Mouse (Mus musculus): ENCODE results near the gene Igf2bp1. TPM values are rescaled to one million over a fixed set of nuclear protein-coding genes. Genes with fewer than 3 reads are reported as not detected.

Igf2bp1 gene
- polyA plus RNA-seq, 1 experiment from 2014 or later = 78.7 TPM

DNA sequence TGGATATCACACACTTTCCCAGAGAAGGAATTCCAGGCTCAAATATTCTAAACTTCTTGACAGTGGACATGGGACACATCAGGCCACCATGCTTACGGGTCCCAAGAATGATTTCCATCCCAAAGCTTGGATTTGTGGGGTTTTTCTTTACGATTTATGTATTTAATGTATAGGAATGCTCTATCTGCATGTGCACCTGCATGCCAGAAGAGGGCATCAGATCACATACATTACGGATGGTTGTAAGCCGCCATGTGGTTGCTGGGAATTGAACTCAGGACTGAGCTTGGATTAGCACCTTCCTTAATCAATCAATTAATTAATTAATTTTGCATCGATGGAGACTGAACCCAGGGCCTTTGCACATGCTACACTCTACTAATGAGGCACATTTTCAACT, 30.0 kb downstream of the Igf2bp1 start:
- H3K9ac ChIP-seq (replicated peaks; ENCODE audit: low read length) = no peak overlapping the region
- no peaks in the 10 kb centered on the region for H3K27me3 ChIP-seq (ENCODE audit: control insufficient read depth, insufficient read depth, low read length)
- no peaks in the 10 kb centered on the region; the same call in 1 of the 2 replicates for H3K4me1 ChIP-seq (ENCODE audit: control insufficient read depth, insufficient read depth, low read length)
- H3K9me3 ChIP-seq (replicated peaks; ENCODE audit: control insufficient read depth, low read length) = no peaks in the 10 kb centered on the region
- no peak overlapping the region for H3K27ac ChIP-seq (replicated peaks; ENCODE audit: low read depth, low read length)
- H3K4me3 ChIP-seq (ENCODE audit: low read depth, low read length) = no peak overlapping the region
- no peak for DNase-seq (ENCODE audit: low spot score)
- no peak overlapping the region for H3K4me2 ChIP-seq (ENCODE audit: low read depth, low read length)
- peaks cover 16% of the 10 kb centered on the region for H3K36me3 ChIP-seq (replicated peaks; ENCODE audit: control insufficient read depth, insufficient read depth, low read depth, low read length)
- 91% methylated on average over 5 of the region's 5 CpGs for WGBS
- no peak for ATAC-seq (replicated peaks; ENCODE audit: insufficient number of reproducible peaks, low FRiP score, low TSS enrichment, low read depth)

DNA sequence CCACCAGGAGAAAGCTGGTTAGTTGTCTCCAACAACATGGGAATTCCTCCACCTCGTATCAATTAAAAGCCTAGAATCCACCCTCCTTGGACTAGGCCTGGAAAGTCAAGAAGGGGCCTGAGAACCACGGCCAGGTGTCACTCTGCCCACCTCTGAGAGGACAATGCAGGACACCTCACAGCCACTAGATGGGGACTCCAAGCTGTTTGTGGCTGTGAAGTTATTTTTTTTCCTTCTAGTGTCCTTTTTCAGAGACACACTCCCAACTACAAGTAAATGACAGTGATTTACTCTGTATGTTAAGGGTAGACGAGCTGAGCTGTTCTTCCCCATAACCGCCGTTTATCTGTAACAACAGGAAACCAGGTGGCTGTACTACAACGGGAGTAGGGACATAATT, 32.6 kb downstream of the Igf2bp1 start:
- 84% methylated on average over 6 of the region's 6 CpGs for WGBS
- no peaks in the 10 kb centered on the region for H3K9me3 ChIP-seq (replicated peaks; ENCODE audit: control insufficient read depth, low read length)
- no peaks in the 10 kb centered on the region for H3K27me3 ChIP-seq (ENCODE audit: control insufficient read depth, insufficient read depth, low read length)
- H3K4me3 ChIP-seq (ENCODE audit: low read depth, low read length) = no peak overlapping the region
- ATAC-seq (replicated peaks; ENCODE audit: insufficient number of reproducible peaks, low FRiP score, low TSS enrichment, low read depth) (no peak), DNase-seq (ENCODE audit: low spot score) (no peak)
- H3K9ac ChIP-seq (replicated peaks; ENCODE audit: low read length) = no peak overlapping the region
- no peak overlapping the region for H3K4me2 ChIP-seq (ENCODE audit: low read depth, low read length)
- peaks cover 30% of the 10 kb centered on the region for H3K36me3 ChIP-seq (replicated peaks; ENCODE audit: control insufficient read depth, insufficient read depth, low read depth, low read length)
- H3K27ac ChIP-seq (replicated peaks; ENCODE audit: low read depth, low read length) = no peak overlapping the region
- no peaks in the 10 kb centered on the region for H3K4me1 ChIP-seq (ENCODE audit: control insufficient read depth, insufficient read depth, low read length)

DNA sequence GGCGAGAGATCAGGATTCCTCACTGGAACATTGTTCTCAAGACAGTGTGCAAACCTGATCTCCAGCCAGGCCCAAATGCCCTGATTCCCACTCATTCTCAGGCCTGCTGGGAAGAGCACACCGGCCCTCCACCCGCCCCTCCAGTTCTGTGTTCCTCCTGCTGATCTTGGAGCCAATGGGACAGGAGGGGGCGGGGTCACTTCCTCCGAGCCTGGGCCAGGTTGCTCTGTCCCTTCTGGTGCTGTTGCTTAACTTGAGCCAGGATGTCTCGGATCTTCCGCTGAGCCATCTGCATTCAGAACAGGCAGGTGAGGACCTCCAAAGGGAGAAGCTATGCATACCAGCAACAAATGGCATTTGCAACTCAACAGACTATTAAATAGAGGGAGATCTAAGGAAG, 42.4 kb downstream of the Igf2bp1 start:
- 73% methylated on average over 7 of the region's 7 CpGs for WGBS
- no peak for ATAC-seq (replicated peaks; ENCODE audit: insufficient number of reproducible peaks, low FRiP score, low TSS enrichment, low read depth)
- DNase-seq (ENCODE audit: low spot score) = no peak
- H3K4me2 ChIP-seq (ENCODE audit: low read depth, low read length) = no peak overlapping the region
- no peaks in the 10 kb centered on the region for H3K4me1 ChIP-seq (ENCODE audit: control insufficient read depth, insufficient read depth, low read length)
- H3K36me3 ChIP-seq (replicated peaks; ENCODE audit: control insufficient read depth, insufficient read depth, low read depth, low read length) = peaks cover 36% of the 10 kb centered on the region
- no peak overlapping the region for H3K9ac ChIP-seq (replicated peaks; ENCODE audit: low read length)
- no peaks in the 10 kb centered on the region for H3K27me3 ChIP-seq (ENCODE audit: control insufficient read depth, insufficient read depth, low read length)
- H3K27ac ChIP-seq (replicated peaks; ENCODE audit: low read depth, low read length) = no peak overlapping the region
- no peaks in the 10 kb centered on the region for H3K9me3 ChIP-seq (replicated peaks; ENCODE audit: control insufficient read depth, low read length)
- H3K4me3 ChIP-seq (ENCODE audit: low read depth, low read length) = no peak overlapping the region

DNA sequence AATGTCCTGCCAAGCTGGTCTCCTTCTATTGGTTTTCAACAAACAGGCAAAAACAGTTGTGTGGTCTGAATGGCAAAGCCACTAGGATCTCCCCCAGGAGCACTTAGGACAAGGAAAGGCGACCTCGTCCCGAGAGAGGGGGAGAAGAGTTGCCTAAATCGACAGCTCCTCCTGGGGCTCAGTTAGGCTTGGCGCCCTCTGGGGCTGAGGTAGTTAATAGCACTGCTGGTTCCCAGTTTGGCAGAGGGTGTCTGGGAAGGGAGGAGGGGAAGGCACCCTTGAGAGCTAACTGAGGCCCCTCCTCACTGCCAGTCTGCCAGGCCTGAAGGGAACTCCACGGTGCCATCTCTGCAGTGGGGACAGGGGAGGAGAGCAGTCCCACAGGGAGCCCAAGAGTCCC, 46.6 kb downstream of the Igf2bp1 start:
- 56% methylated on average over 6 of the region's 6 CpGs for WGBS
- no peak overlapping the region for H3K4me2 ChIP-seq (ENCODE audit: low read depth, low read length)
- H3K4me3 ChIP-seq (ENCODE audit: low read depth, low read length) = no peak overlapping the region
- H3K4me1 ChIP-seq (ENCODE audit: control insufficient read depth, insufficient read depth, low read length) = no peaks in the 10 kb centered on the region
- no peak overlapping the region for H3K27ac ChIP-seq (replicated peaks; ENCODE audit: low read depth, low read length)
- H3K9me3 ChIP-seq (replicated peaks; ENCODE audit: control insufficient read depth, low read length) = no peaks in the 10 kb centered on the region
- ATAC-seq (replicated peaks; ENCODE audit: insufficient number of reproducible peaks, low FRiP score, low TSS enrichment, low read depth) = no peak
- H3K9ac ChIP-seq (replicated peaks; ENCODE audit: low read length) = no peak overlapping the region
- H3K36me3 ChIP-seq (replicated peaks; ENCODE audit: control insufficient read depth, insufficient read depth, low read depth, low read length) = peaks cover 12% of the 10 kb centered on the region
- no peak for DNase-seq (ENCODE audit: low spot score)
- H3K27me3 ChIP-seq (ENCODE audit: control insufficient read depth, insufficient read depth, low read length) = no peaks in the 10 kb centered on the region

DNA sequence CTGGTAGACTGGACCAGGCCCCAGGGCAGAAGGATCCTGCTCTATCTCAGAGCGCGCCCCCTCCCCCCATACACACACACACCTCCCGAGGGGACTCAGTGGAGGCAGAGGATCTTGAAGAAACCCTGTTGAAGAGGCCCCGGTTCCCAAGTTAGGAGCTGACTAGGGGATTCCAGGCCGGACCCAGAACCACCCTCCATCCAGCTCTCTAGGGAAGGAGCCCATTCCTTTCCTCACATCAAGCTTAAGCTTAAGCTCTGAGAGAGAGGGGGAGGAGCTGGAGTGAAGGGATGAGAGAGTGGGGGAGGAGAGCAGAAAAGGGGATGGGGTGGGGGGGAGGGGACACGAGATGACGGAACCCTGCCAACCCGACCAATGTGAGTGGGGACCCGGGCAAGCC, 47.5 kb downstream of the Igf2bp1 start:
- Histone ChIP-seq H3K9me3 (replicated peaks; ENCODE audit: control insufficient read depth, low read length) (no peaks in the 10 kb centered on the region), H3K4me3 (ENCODE audit: low read depth, low read length) (no peak overlapping the region), H3K36me3 (replicated peaks; ENCODE audit: control insufficient read depth, insufficient read depth, low read depth, low read length) (peaks cover 8% of the 10 kb centered on the region), H3K9ac (replicated peaks; ENCODE audit: low read length) (no peak overlapping the region), H3K27me3 (ENCODE audit: control insufficient read depth, insufficient read depth, low read length) (no peaks in the 10 kb centered on the region), H3K4me2 (ENCODE audit: low read depth, low read length) (no peak overlapping the region), H3K4me1 (ENCODE audit: control insufficient read depth, insufficient read depth, low read length) (no peaks in the 10 kb centered on the region), H3K27ac (replicated peaks; ENCODE audit: low read depth, low read length) (no peak overlapping the region)
- DNase-seq (ENCODE audit: low spot score) = no peak
- whole genome bisulfite sequencing = 66% methylated on average over 9 of the region's 9 CpGs
- no peak for ATAC-seq (replicated peaks; ENCODE audit: insufficient number of reproducible peaks, low FRiP score, low TSS enrichment, low read depth)

DNA sequence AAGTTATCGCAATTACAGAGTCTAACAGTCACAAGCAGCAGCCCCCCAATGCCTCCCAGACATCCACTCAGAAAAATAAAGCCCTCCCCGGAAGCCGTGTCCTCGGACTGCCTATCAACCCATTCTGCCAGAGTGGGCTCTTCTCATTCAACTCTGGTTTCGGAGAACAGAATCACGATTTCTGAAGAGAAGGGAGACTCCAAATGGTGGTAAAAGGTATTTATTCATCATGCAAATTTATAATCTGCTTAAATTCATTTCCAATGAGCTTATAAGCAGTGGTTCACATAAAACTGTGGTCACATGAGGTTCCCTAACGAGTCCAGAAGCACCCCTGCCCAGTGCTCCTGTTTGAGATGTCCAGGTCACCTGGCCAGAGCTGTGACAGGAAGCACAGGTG, 48.3 kb downstream of the Igf2bp1 start:
- H3K4me2 ChIP-seq (ENCODE audit: low read depth, low read length) = no peak overlapping the region
- 71% methylated on average over 7 of the region's 7 CpGs for WGBS
- DNase-seq (ENCODE audit: low spot score) = no peak
- H3K4me1 ChIP-seq (ENCODE audit: control insufficient read depth, insufficient read depth, low read length) = no peaks in the 10 kb centered on the region
- no peaks in the 10 kb centered on the region for H3K9me3 ChIP-seq (replicated peaks; ENCODE audit: control insufficient read depth, low read length)
- H3K27me3 ChIP-seq (ENCODE audit: control insufficient read depth, insufficient read depth, low read length) = no peaks in the 10 kb centered on the region
- no peak overlapping the region for H3K4me3 ChIP-seq (ENCODE audit: low read depth, low read length)
- no peak for ATAC-seq (replicated peaks; ENCODE audit: insufficient number of reproducible peaks, low FRiP score, low TSS enrichment, low read depth)
- H3K36me3 ChIP-seq (replicated peaks; ENCODE audit: control insufficient read depth, insufficient read depth, low read depth, low read length) = peaks cover 4% of the 10 kb centered on the region; the same call in 1 of the 2 replicates
- H3K27ac ChIP-seq (replicated peaks; ENCODE audit: low read depth, low read length) = no peak overlapping the region
- no peak overlapping the region for H3K9ac ChIP-seq (replicated peaks; ENCODE audit: low read length)

DNA sequence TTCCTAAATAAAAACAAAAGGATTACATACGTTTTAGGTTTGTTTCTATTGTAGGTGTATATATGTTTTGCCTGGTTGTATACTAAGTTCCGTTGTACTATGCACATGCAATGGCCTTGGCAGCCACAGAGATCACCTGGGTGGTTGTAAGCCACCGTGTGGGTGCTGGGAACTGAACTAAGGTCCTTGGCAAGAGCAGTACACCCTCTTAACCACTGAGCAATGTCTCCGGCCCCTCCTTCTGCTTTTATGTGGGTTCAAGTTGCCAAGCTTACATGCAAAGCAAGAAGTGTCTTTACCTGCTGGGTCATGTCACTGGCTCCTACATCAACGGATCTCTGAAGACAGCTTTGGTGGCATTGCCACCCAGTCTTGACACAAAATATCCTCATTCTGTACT, 52.4 kb downstream of the Igf2bp1 start:
- H3K4me1 ChIP-seq (ENCODE audit: control insufficient read depth, insufficient read depth, low read length) = no peaks in the 10 kb centered on the region
- H3K36me3 ChIP-seq (replicated peaks; ENCODE audit: control insufficient read depth, insufficient read depth, low read depth, low read length) = no peaks in the 10 kb centered on the region
- H3K4me3 ChIP-seq (ENCODE audit: low read depth, low read length) = no peak overlapping the region
- WGBS = 86% methylated on average over 5 of the region's 5 CpGs
- no peak overlapping the region for H3K27ac ChIP-seq (replicated peaks; ENCODE audit: low read depth, low read length)
- no peaks in the 10 kb centered on the region for H3K27me3 ChIP-seq (ENCODE audit: control insufficient read depth, insufficient read depth, low read length)
- no peak for DNase-seq (ENCODE audit: low spot score)
- no peaks in the 10 kb centered on the region for H3K9me3 ChIP-seq (replicated peaks; ENCODE audit: control insufficient read depth, low read length)
- ATAC-seq (replicated peaks; ENCODE audit: insufficient number of reproducible peaks, low FRiP score, low TSS enrichment, low read depth) = no peak
- no peak overlapping the region for H3K4me2 ChIP-seq (ENCODE audit: low read depth, low read length)
- no peak overlapping the region for H3K9ac ChIP-seq (replicated peaks; ENCODE audit: low read length)

DNA sequence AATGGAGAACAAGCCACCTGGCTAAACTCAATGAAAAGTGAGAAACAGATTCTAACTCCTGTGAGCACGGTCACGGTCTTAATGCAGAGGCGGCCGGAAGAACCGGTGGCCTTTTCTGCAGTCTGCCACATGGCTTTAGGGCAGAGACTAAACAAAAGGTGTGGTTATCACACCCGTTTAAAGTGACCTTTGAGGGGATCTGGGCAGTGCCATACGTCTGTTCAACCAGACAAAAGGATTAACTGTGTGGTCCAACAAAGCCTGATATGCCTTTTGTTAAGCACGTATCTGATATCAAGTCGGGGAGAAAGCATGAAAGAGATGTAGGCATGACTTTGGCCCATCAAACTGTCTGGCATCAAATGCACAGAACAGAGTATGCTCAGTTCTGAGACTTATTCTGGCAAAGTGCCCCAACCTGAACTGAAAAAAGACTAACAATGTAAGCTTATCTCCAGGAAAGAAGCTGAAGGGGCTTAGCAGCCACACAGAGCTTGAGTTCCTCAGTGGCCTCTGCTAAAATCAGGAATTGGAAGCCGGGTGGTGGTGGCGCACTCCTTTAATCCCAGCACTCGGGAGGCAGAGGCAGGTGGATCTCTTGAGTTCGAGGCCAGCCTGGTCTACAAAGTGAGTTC, 59.8 kb downstream of the Igf2bp1 start:
- H3K36me3 ChIP-seq (replicated peaks; ENCODE audit: control insufficient read depth, insufficient read depth, low read depth, low read length) = no peaks in the 10 kb centered on the region
- no peak overlapping the region for H3K4me2 ChIP-seq (ENCODE audit: low read depth, low read length)
- ATAC-seq (replicated peaks; ENCODE audit: insufficient number of reproducible peaks, low FRiP score, low TSS enrichment, low read depth) = no peak
- no peaks in the 10 kb centered on the region for H3K27me3 ChIP-seq (ENCODE audit: control insufficient read depth, insufficient read depth, low read length)
- no peak overlapping the region for H3K9ac ChIP-seq (replicated peaks; ENCODE audit: low read length)
- 64% methylated on average over 13 of the region's 13 CpGs for WGBS
- DNase-seq (ENCODE audit: low spot score) = no peak
- H3K4me1 ChIP-seq (ENCODE audit: control insufficient read depth, insufficient read depth, low read length) = no peaks in the 10 kb centered on the region
- H3K27ac ChIP-seq (replicated peaks; ENCODE audit: low read depth, low read length) = no peak overlapping the region
- no peak overlapping the region for H3K4me3 ChIP-seq (ENCODE audit: low read depth, low read length)
- H3K9me3 ChIP-seq (replicated peaks; ENCODE audit: control insufficient read depth, low read length) = no peaks in the 10 kb centered on the region
